Mouse (Mus musculus) liver, embryonic 14.5 days (tissue): ENCODE data around the gene Pxylp1. TPM values are rescaled to one million over a fixed set of nuclear protein-coding genes. Genes with fewer than 3 reads are reported as not detected.
A peak's percentile ranks its signal among the peaks of the same experiment; 100 is the strongest.

ENCODE experiments used
- ATAC-seq: fragments of 200-750 bp; cut with Nextera tagmentation; 2 replicates; pipeline ENCODE4 v1.8.0; 2017; ENCODE audit warnings: moderate number of reproducible peaks, mild to moderate bottlenecking, moderate library complexity; ENCODE audit not compliant: insufficient read depth
- DNase-seq, 3 experiments: peaks; one replicate each; pipeline ENCODE4 v3.0.0-alpha.2; 2012 to 2013; ENCODE audit warnings: low read depth in 3 of 3, low spot score in 3 of 3
- H3K27ac ChIP-seq: fragments of 300-500 bp; sonication (generic); 2 replicates; pipeline ENCODE4 v1.5.1; 2014; ENCODE audit warnings: moderate library complexity, mild to moderate bottlenecking, control low read depth, inconsistent platforms
- H3K27me3 ChIP-seq: fragments of 300-500 bp; sonication (generic); 2 replicates; pipeline ENCODE4 v1.6.1; 2014; ENCODE audit warnings: mild to moderate bottlenecking, low read length, moderate library complexity; ENCODE audit not compliant: control insufficient read depth, insufficient read depth
- H3K36me3 ChIP-seq: fragments of 300-500 bp; sonication (generic); replicated peaks from 2 replicates; pipeline ENCODE4 v1.6.1; 2014; ENCODE audit warnings: low read depth; ENCODE audit not compliant: control insufficient read depth, insufficient read depth
- H3K4me1 ChIP-seq, 2 experiments: fragments of 200-500 bp in 1 of 2; fragments of 300-500 bp in 1 of 2; sonication (generic) in 1 of 2; replicated peaks; 2 replicates each; pipeline ENCODE4 v1.6.1; 2012 to 2014; ENCODE audit warnings: antibody characterized with exemption in 1 of 2, inconsistent platforms in 1 of 2, low read length in 1 of 2; ENCODE audit not compliant: control insufficient read depth in 2 of 2, insufficient read depth in 2 of 2
- H3K4me2 ChIP-seq: fragments of 300-500 bp; sonication (generic); 2 replicates; pipeline ENCODE4 v1.6.1; 2014; ENCODE audit warnings: low read depth, mild to moderate bottlenecking, control low read depth, moderate library complexity
- H3K4me3 ChIP-seq, 2 experiments: fragments of 200-500 bp in 1 of 2; fragments of 300-500 bp in 1 of 2; sonication (generic) in 1 of 2; 2 replicates each; pipeline ENCODE4 v1.5.1; 2012 to 2014; ENCODE audit warnings: low read depth in 2 of 2, low read length in 2 of 2, mild to moderate bottlenecking in 2 of 2, control low read depth in 1 of 2, inconsistent platforms in 1 of 2, moderate library complexity in 1 of 2; ENCODE audit not compliant: insufficient read depth in 1 of 2
- H3K9ac ChIP-seq: fragments of 300-500 bp; sonication (generic); replicated peaks from 2 replicates; pipeline ENCODE4 v1.6.1; 2014; ENCODE audit warnings: mild to moderate bottlenecking, control low read depth, moderate library complexity
- H3K9me3 ChIP-seq: fragments of 300-500 bp; sonication (generic); 2 replicates; pipeline ENCODE4 v1.6.1; 2016; ENCODE audit warnings: low read length, mixed read lengths; ENCODE audit not compliant: control insufficient read depth
- CTCF ChIP-seq: IDR thresholded peaks from 2 replicates; pipeline ENCODE4 v1.5.1; 2016; ENCODE audit warnings: antibody characterized with exemption, low read depth, control low read depth
- EP300 ChIP-seq: IDR thresholded peaks from 2 replicates; pipeline ENCODE4 v1.6.1; 2016; ENCODE audit warnings: antibody characterized with exemption, low read depth
- WGBS: fragments of 180-500 bp; shearing (Covaris S2); extraction: QIAGEN DNeasy Blood & Tissue Kit; methylation state at CpG from one replicate; pipeline ENCODE4 v1.1.7; 2014; ENCODE audit not compliant: insufficient replicate concordance; 5-methylcytosine and 5-hydroxymethylcytosine counted together
- polyA plus RNA-seq, 2 experiments: library from polyadenylated mRNA; depleted of rRNA in 1 of 2; stranded (reverse) in 1 of 2; unstranded in 1 of 2; fragments of >200 nt; fragmentation: Nextera tagmentation in 1 of 2; extraction: Ambion mirVana in 1 of 2; gene quantifications; 2 replicates each; pipeline versions ENCODE4 v1.2.1 to v1.2.3; 2012 to 2014

Gene Pxylp1
- polyA plus RNA-seq, 2 experiments: 1.3 to 3.5 TPM

GRCm38 (mm10) chr9:96792543-96792942, 99.9 kb downstream of the Pxylp1 start:
- Histone ChIP-seq H3K36me3 (no peaks in the 10 kb centered on the region), H3K4me2 (no peak overlapping the region), H3K27ac (no peak overlapping the region), H3K4me3 (no peak overlapping the region), H3K27me3 (no peaks in the 10 kb centered on the region), H3K9ac (no peak overlapping the region), H3K4me1 (peaks cover 0 to 7% of the 10 kb centered on the region in 2 experiments; a peak in 2 of 4 replicates), H3K9me3 (no peaks in the 10 kb centered on the region)
- ATAC-seq: no peak
- no peak for DNase-seq
- TF ChIP-seq EP300 (no peak), CTCF (no peak)
- 58% methylated on average over 2 of the region's 2 CpGs for WGBS

- H3K36me3 ChIP-seq: no peaks in the 10 kb centered on the region
- TF ChIP-seq EP300 (no peak), CTCF (peak; percentile 49)
- no peak for DNase-seq
These were observed 102.0 kb downstream of the Pxylp1 start for GRCm38 (mm10) chr9:96790389-96791007.

GRCm38 (mm10) chr9:96789906-96790305, 102.6 kb downstream of the Pxylp1 start:
- TF ChIP-seq CTCF (no peak), EP300 (no peak)
- WGBS: 61% methylated on average over 3 of the region's 3 CpGs
- H3K9ac ChIP-seq: no peak overlapping the region

More at GRCm38 (mm10) chr9:96790389-96791007, 102.0 kb downstream of the Pxylp1 start:
- WGBS: 32% methylated on average over 4 of the region's 4 CpGs
- Histone ChIP-seq H3K9me3 (no peaks in the 10 kb centered on the region), H3K9ac (no peak overlapping the region), H3K4me1 (peaks cover 0 to 14% of the 10 kb centered on the region in 2 experiments; a peak in 2 of 4 replicates), H3K4me3 (no peak overlapping the region), H3K27ac (no peak overlapping the region), H3K27me3 (no peaks in the 10 kb centered on the region), H3K4me2 (no peak overlapping the region)
- no peak for ATAC-seq

GRCm38 (mm10) chr9:96787797-96788196, 104.7 kb downstream of the Pxylp1 start:
- TF ChIP-seq CTCF (no peak), EP300 (no peak)
- ATAC-seq: no peak

More at GRCm38 (mm10) chr9:96789906-96790305, 102.6 kb downstream of the Pxylp1 start:
- H3K4me2 ChIP-seq: no peak overlapping the region
- no peaks in the 10 kb centered on the region for H3K36me3 ChIP-seq
- H3K27me3 ChIP-seq: no peaks in the 10 kb centered on the region
- H3K4me1 ChIP-seq: peaks cover 0 to 11% of the 10 kb centered on the region in 2 experiments; a peak in 2 of 4 replicates
- no peak overlapping the region for H3K27ac ChIP-seq
- DNase-seq (no peak), ATAC-seq (no peak)
- no peaks in the 10 kb centered on the region for H3K9me3 ChIP-seq
- no peak overlapping the region for H3K4me3 ChIP-seq

GRCm38 (mm10) chr9:96785871-96786342, 106.6 kb downstream of the Pxylp1 start:
- H3K4me2 ChIP-seq: no peak overlapping the region
- DNase-seq (no peak), ATAC-seq (no peak)
- H3K9ac ChIP-seq: no peak overlapping the region
- no peaks in the 10 kb centered on the region for H3K27me3 ChIP-seq
- WGBS: 37% methylated on average over 9 of the region's 9 CpGs
- no peak overlapping the region for H3K27ac ChIP-seq
- no peak for TF ChIP-seq CTCF
- no peak for TF ChIP-seq EP300
- H3K36me3 ChIP-seq: no peaks in the 10 kb centered on the region
- H3K9me3 ChIP-seq: no peaks in the 10 kb centered on the region
- no peak overlapping the region for H3K4me3 ChIP-seq
- peaks cover 0 to 11% of the 10 kb centered on the region in 2 experiments; a peak in 2 of 4 replicates for H3K4me1 ChIP-seq

More at GRCm38 (mm10) chr9:96787797-96788196, 104.7 kb downstream of the Pxylp1 start:
- H3K9ac ChIP-seq: no peak overlapping the region
- WGBS: 27% methylated on average over 10 of the region's 10 CpGs
- peaks cover 0 to 11% of the 10 kb centered on the region in 2 experiments; a peak in 2 of 4 replicates for H3K4me1 ChIP-seq
- H3K36me3 ChIP-seq: no peaks in the 10 kb centered on the region
- H3K9me3 ChIP-seq: no peaks in the 10 kb centered on the region
- no peak overlapping the region for H3K4me2 ChIP-seq
- H3K27me3 ChIP-seq: no peaks in the 10 kb centered on the region
- no peak for DNase-seq
- no peak overlapping the region for H3K27ac ChIP-seq
- no peak overlapping the region for H3K4me3 ChIP-seq
